In genomic region chr6:71048199-71049094, GRCm38 (mm10) we compare ENCODE assay signal across 8 mouse cellular contexts.
DNase-seq lines count a peak whose midpoint lies in the region; ATAC-seq lines count a peak whose summit lies in the region.

No protein-coding gene starts in this region.

- no peaks in the 10 kb centered on the region for H3K36me3 ChIP-seq in embryonic facial prominence, embryonic 11.5 days (replicated peaks; ENCODE audit: control insufficient read depth, insufficient read depth, low read depth, low read length)
- no peaks in the 10 kb centered on the region for H3K36me3 ChIP-seq in hindbrain, embryonic 13.5 days
- no peaks in the 10 kb centered on the region for H3K36me3 ChIP-seq in lung, embryonic 15.5 days

- peak overlapping the region; percentile 83 for H3K4me2 ChIP-seq in embryonic facial prominence, embryonic 11.5 days (ENCODE audit: low read depth, low read length)
- peak overlapping the region; percentile 82 for H3K4me2 ChIP-seq in hindbrain, embryonic 13.5 days
- peak overlapping the region; percentile 88 for H3K4me2 ChIP-seq in lung, embryonic 15.5 days

- H3K9ac ChIP-seq in embryonic facial prominence, embryonic 11.5 days (replicated peaks; ENCODE audit: low read length) = peak overlapping the region; percentile 52
- H3K9ac ChIP-seq in hindbrain, embryonic 13.5 days = peak overlapping the region; percentile 69
- peak overlapping the region; percentile 32; the same call in 1 of the 2 replicates for H3K9ac ChIP-seq in lung, embryonic 15.5 days

- H3K4me1 ChIP-seq in embryonic facial prominence, embryonic 11.5 days (ENCODE audit: control insufficient read depth, insufficient read depth, low read length) = no peaks in the 10 kb centered on the region
- H3K4me1 ChIP-seq in hindbrain, embryonic 13.5 days (replicated peaks) = peaks cover 9% of the 10 kb centered on the region
- H3K4me1 ChIP-seq in lung, embryonic 15.5 days = peaks cover 11% of the 10 kb centered on the region

- H3K27ac ChIP-seq in embryonic facial prominence, embryonic 11.5 days (replicated peaks; ENCODE audit: low read depth, low read length) = no peak overlapping the region
- no peak overlapping the region for H3K27ac ChIP-seq in hindbrain, embryonic 13.5 days
- no peak overlapping the region for H3K27ac ChIP-seq in lung, embryonic 15.5 days

- H3K27me3 ChIP-seq in embryonic facial prominence, embryonic 11.5 days (ENCODE audit: control insufficient read depth, insufficient read depth, low read length) = no peaks in the 10 kb centered on the region
- peaks cover 15% of the 10 kb centered on the region for H3K27me3 ChIP-seq in hindbrain, embryonic 13.5 days
- no peaks in the 10 kb centered on the region for H3K27me3 ChIP-seq in lung, embryonic 15.5 days

- DNase-seq in frontal cortex, postnatal 25 days (ENCODE audit: low spot score in 2 of 2) = no peak
- peak; percentile 30 for DNase-seq in CD4-positive, CD25-positive, alpha-beta regulatory T cell, adult 2 months (ENCODE audit: low read depth, low spot score)
- peak; percentile 64 for DNase-seq in embryonic facial prominence, embryonic 11.5 days (ENCODE audit: low spot score)
- DNase-seq in ovary, postnatal 36 days (ENCODE audit: low spot score) = peak; percentile 25
- no peak for DNase-seq in urinary bladder, adult 2 months (ENCODE audit: low spot score)

- peak overlapping the region; percentile 31 for H3K4me3 ChIP-seq in embryonic facial prominence, embryonic 11.5 days (ENCODE audit: low read depth, low read length)
- H3K4me3 ChIP-seq in hindbrain, embryonic 13.5 days = peak overlapping the region; percentile 48
- peak overlapping the region; percentile 44 for H3K4me3 ChIP-seq in lung, embryonic 15.5 days

- no peaks in the 10 kb centered on the region for H3K9me3 ChIP-seq in embryonic facial prominence, embryonic 11.5 days (replicated peaks; ENCODE audit: control insufficient read depth, low read length)
- no peaks in the 10 kb centered on the region for H3K9me3 ChIP-seq in hindbrain, embryonic 13.5 days
- H3K9me3 ChIP-seq in lung, embryonic 15.5 days = no peaks in the 10 kb centered on the region

- ATAC-seq in frontal cortex, adult (ENCODE audit: low TSS enrichment) = peak; percentile 67; the same call in 1 of the 2 replicates
- ATAC-seq in embryonic facial prominence, embryonic 11.5 days (replicated peaks; ENCODE audit: insufficient number of reproducible peaks, low FRiP score, low TSS enrichment, low read depth) = peak; percentile 51
- peak; percentile 46; the same call in 1 of the 2 replicates for ATAC-seq in hindbrain, embryonic 13.5 days (ENCODE audit: low FRiP score)
- no peak for ATAC-seq in lung, embryonic 15.5 days (ENCODE audit: borderline replicate concordance, extremely low read depth, low FRiP score, low TSS enrichment)

- 2% methylated on average over 38 of the region's 38 CpGs for WGBS in embryonic facial prominence, embryonic 11.5 days
- WGBS in hindbrain, embryonic 13.5 days = 3% methylated on average over 38 of the region's 38 CpGs
- WGBS in lung, embryonic 15.5 days = 3% methylated on average over 26 of the region's 38 CpGs

Comparison
In these comparisons a context has a peak if more than half of its experiments do, and no peak if none do; other contexts are left out.
1. DNase-seq: peak in CD4-positive, CD25-positive, alpha-beta regulatory T cell, adult 2 months (single experiment), embryonic facial prominence, embryonic 11.5 days (single experiment) and ovary, postnatal 36 days (single experiment); none in frontal cortex, postnatal 25 days (0 of 2) and urinary bladder, adult 2 months (single experiment).
2. Peak in every context shown above with its lines, with median percentiles within 50 percentile points of each other: H3K4me2 ChIP-seq, H3K4me3 ChIP-seq and H3K9ac ChIP-seq.